Mouse (Mus musculus) Patski (cell line): ENCODE results near the gene Sult2b1. TPM values are rescaled to one million over a fixed set of nuclear protein-coding genes. Genes with fewer than 3 reads are reported as not detected.
A peak's percentile ranks its signal among the peaks of the same experiment; 100 is the strongest.

Source experiments
- ATAC-seq: fragments of 100-300 bp; one replicate; pipeline ENCODE4 v1.8.0; 2021
- CTCF ChIA-PET: fragments of 350-600 bp; sonication (Branson Sonifier 250); formaldehyde crosslinking; loops from one replicate; lab custom pipeline; 2022; ENCODE audit warnings: inconsistent platforms; lab: Charles Lee
- POLR2A ChIA-PET: fragments of 350-600 bp; sonication (Branson Sonifier 250); formaldehyde crosslinking; loops from one replicate; lab custom pipeline; 2022; ENCODE audit warnings: antibody characterized with exemption, inconsistent platforms; lab: Charles Lee
- DNase-seq: peaks from one replicate; pipeline ENCODE4 v3.0.0-alpha.2; 2011; ENCODE audit warnings: low read depth, low spot score
- H3K27me3 ChIP-seq: fragments of 371-371 bp; one replicate; pipeline ENCODE4 v1.5.1; 2021
- CTCF ChIP-seq: fragments of 100-300 bp; IDR thresholded peaks from one replicate; pipeline ENCODE4 v1.5.1; 2021
- in situ Hi-C: fragments of 300-500 bp; cut with MboI; formaldehyde crosslinking; loops from 3 replicates; pipeline ENCODE4 v1.11.1; 2018; ENCODE audit warnings: low pct_unique_long_range_greater_than_20kb, mixed read lengths
- polyA plus RNA-seq: library from polyadenylated mRNA; unstranded; gene quantifications from one replicate; pipeline ENCODE4 v1.2.3, GENCODE M21; 2021

Gene Sult2b1
- polyA plus RNA-seq, 1 experiment from 2014 or later, result 1.4 TPM

DNA sequence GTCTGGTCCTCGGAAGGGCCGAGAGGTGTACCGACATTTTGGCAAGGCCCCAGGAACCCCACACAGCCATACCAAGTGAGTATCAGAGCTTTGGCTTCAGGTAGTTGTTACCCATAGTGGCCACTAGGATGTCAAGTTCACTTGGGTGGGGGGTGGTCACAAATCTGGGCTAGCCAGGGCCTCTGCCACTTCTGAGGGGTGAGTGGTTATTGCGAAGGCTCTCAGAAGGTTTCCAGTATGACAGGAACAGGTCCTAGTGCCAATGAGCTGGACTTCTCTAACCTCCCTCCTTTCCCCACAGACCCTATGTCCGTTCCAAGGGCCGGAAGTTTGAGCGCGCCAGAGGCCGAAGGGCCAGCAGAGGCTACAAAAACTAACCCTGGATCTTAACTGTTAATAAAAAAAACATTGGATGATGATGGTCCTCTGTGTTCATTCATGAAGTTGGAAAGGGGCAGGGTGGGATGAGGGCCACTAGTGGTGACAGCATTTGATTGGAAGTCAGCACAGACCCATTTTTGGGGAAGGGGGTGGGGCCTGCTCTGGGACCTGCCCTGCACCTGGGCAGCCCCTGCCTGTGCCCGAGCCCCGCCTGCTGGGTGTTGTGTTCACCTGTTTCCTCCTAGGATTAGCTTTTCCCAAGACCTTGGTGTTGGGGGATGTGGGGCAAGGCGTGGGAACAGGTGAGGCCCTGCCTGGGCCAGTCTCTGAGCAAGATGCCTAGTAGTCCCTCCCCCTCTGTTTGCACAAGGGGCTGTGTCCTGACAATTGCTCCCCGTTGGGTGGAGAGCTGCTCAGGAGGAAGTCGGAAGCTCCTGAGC, 63.8 kb downstream of the Sult2b1 start, which contains the start of gene Fam83e:
TSS of gene Fam83e (plus strand) at position 800 of the 821 bp plus-strand sequence.
- ATAC-seq, result no peak
- no peak for TF ChIP-seq CTCF
- in situ Hi-C loops, result loop anchor here (25.0 kb wide), 1 partner anchor 858 kb away; the partner anchor contains the start of genes Pnkp and Ptov1
- ChIA-PET POLR2A (interaction anchor here (4.4 kb wide), 1 partner anchor 12 kb away, joined by 28 read pairs; no protein-coding TSS in a partner anchor), CTCF (interaction anchor here (0.9 to 1.4 kb wide), 2 partner anchors 10 to 19 kb away, joined by 3 to 4 read pairs; no protein-coding TSS in a partner anchor)
- H3K27me3 ChIP-seq, result no peaks in the 10 kb centered on the region
- DNase-seq, result no peak

- ChIA-PET POLR2A (interaction anchor here (0.6 to 4.4 kb wide), 2 partner anchors 12 to 734 kb away, joined by 5 to 28 read pairs; partner anchors contain the start of gene Prmt1), CTCF (interaction anchor here (0.9 to 1.4 kb wide), 2 partner anchors 11 to 19 kb away, joined by 3 to 4 read pairs; no protein-coding TSS in a partner anchor)
- in situ Hi-C loops, result loop anchor here (25.0 kb wide), 1 partner anchor 858 kb away; the partner anchor contains the start of genes Pnkp and Ptov1
- H3K27me3 ChIP-seq, result no peaks in the 10 kb centered on the region
- ATAC-seq (no peak), DNase-seq (no peak)
- TF ChIP-seq CTCF, result no peak
These were observed 64.6 kb downstream of the Sult2b1 start for GRCm38 (mm10) chr7:45719738-45720412.

DNA sequence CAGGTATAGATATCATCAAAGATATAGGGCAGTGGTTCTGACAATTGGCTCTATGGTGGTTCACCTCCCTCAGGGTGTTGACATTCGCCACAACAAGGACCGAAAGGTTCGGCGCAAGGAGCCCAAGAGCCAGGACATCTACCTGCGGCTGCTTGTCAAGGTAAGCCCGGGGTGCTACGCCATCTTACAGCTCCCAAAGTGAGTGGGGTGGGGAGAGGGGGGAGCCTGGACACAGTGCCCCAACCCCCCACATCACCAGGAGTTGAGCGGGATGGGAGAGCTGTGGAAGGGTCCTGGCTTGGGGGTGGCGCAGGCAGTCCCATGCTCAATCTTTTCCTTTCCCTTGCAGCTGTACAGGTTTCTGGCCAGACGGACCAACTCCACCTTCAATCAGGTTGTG, 65.3 kb downstream of the Sult2b1 start:
- ATAC-seq (no peak), DNase-seq (no peak)
- CTCF ChIA-PET, result interaction anchor here (1.0 to 2.0 kb wide), 3 partner anchors 11 to 82 kb away, joined by 3 to 8 read pairs (median 4); no protein-coding TSS in a partner anchor
- H3K27me3 ChIP-seq, result no peaks in the 10 kb centered on the region
- POLR2A ChIA-PET, result interaction anchor here (1.1 to 4.4 kb wide), 4 partner anchors 11 to 25 kb away, joined by 3 to 28 read pairs (median 3); partner anchors contain the start of gene Sec1
- no peak for TF ChIP-seq CTCF
- in situ Hi-C loops, result loop anchor here (25.0 kb wide), 1 partner anchor 857 kb away; the partner anchor contains the start of genes Pnkp and Ptov1

GRCm38 (mm10) chr7:45718331-45718730, 66.1 kb downstream of the Sult2b1 start:
- CTCF ChIA-PET, result interaction anchor here (1.0 to 2.1 kb wide), 6 partner anchors 10 to 215 kb away, joined by 3 to 8 read pairs (median 4); partner anchors contain the start of gene Dbp
- no peak for DNase-seq
- no peak for ATAC-seq

GRCm38 (mm10) chr7:45717918-45718297, 66.6 kb downstream of the Sult2b1 start, which contains the start of gene Sphk2:
Sphk2 (minus strand) TSS chr7:45718002.
- TF ChIP-seq CTCF, result no peak
- ChIA-PET CTCF (interaction anchor here (1.0 to 2.1 kb wide), 6 partner anchors 13 to 216 kb away, joined by 3 to 8 read pairs (median 4); partner anchors contain the start of gene Dbp), POLR2A (interaction anchor here (1.1 to 4.4 kb wide), 6 partner anchors 9 to 179 kb away, joined by 3 to 28 read pairs (median 3); partner anchors contain the start of genes Sec1, Syngr4 and Tmem143)
- ATAC-seq (peak; percentile 34), DNase-seq (no peak)
- in situ Hi-C loops, result loop anchor here (25.0 kb wide), 1 partner anchor 856 kb away; the partner anchor contains the start of genes Pnkp and Ptov1
- no peaks in the 10 kb centered on the region for H3K27me3 ChIP-seq

More at GRCm38 (mm10) chr7:45718331-45718730, 66.1 kb downstream of the Sult2b1 start:
- no peaks in the 10 kb centered on the region for H3K27me3 ChIP-seq
- TF ChIP-seq CTCF, result no peak
- POLR2A ChIA-PET, result interaction anchor here (1.1 to 4.4 kb wide), 6 partner anchors 9 to 179 kb away, joined by 3 to 28 read pairs (median 3); partner anchors contain the start of genes Sec1, Syngr4 and Tmem143
- in situ Hi-C loops, result loop anchor here (25.0 kb wide), 1 partner anchor 856 kb away; the partner anchor contains the start of genes Pnkp and Ptov1

DNA sequence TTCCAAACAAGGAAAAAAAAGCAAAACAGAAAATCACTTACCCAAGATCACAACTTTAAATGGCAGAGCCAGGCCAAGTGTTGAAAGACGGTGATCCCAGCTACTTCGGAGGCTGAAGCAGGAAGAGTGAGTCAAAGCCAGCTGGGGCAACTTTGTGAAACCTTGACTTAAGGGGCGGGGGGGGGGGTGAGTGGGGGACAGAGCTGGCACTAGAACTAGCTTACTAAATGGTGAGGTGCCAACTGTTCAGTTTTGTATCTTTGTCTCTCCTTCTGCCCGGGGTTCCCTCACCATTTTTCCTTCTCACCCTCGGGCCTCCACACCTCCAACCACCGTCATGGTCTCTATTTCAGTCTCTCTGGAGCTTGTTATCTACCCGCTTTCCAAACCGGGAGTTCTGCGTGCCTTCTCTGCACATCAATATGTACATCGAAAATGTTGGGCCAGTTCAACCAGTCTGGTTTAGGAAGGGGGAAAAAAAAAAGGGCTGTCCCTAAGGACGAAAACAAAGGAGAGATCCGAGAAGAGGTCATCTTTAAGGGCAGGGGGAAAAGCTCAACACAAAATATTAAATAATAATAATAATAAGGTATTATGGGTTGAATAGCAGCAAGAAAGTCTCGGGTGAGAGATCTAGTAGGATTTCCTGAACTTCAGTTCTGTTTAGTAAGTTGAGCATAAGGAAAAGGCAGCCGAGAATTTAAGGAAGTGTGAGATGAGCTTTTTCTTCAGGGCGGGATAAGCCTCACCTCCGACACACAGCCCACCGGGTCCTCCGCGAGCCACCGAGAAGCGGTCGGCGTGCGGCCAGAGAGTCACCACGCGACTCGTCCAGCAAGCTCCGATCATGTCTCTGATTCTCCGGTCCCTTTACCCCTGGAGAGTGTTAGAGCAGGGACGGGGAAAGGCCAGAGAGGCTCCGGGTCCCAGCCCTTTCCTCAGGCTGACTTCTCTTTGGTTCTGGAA, 67.2 kb downstream of the Sult2b1 start:
- no peak for DNase-seq
- POLR2A ChIA-PET, result interaction anchor here (0.6 to 4.4 kb wide), 5 partner anchors 9 to 180 kb away, joined by 3 to 28 read pairs (median 3); partner anchors contain the start of genes Syngr4 and Tmem143
- ATAC-seq, result no peak
- CTCF ChIA-PET, result interaction anchor here (1.0 to 2.1 kb wide), 7 partner anchors 9 to 216 kb away, joined by 3 to 8 read pairs (median 4); partner anchors contain the start of gene Dbp
- no peaks in the 10 kb centered on the region for H3K27me3 ChIP-seq
- TF ChIP-seq CTCF, result no peak
- in situ Hi-C loops, result loop anchor here (25.0 kb wide), 1 partner anchor 855 kb away; the partner anchor contains the start of genes Pnkp and Ptov1

GRCm38 (mm10) chr7:45716460-45716857, 68.0 kb downstream of the Sult2b1 start:
- in situ Hi-C loops, result loop anchor here (25.0 kb wide), 1 partner anchor 854 kb away; the partner anchor contains the start of genes Pnkp and Ptov1
- H3K27me3 ChIP-seq, result no peaks in the 10 kb centered on the region
- no peak for TF ChIP-seq CTCF
- ATAC-seq (no peak), DNase-seq (no peak)
- ChIA-PET POLR2A (interaction anchor here (1.9 to 4.4 kb wide), 2 partner anchors 8 to 10 kb away, joined by 7 to 28 read pairs; no protein-coding TSS in a partner anchor), CTCF (interaction anchor here (1.1 to 2.1 kb wide), 3 partner anchors 8 to 66 kb away, joined by 3 to 6 read pairs (median 3); partner anchors contain the start of gene Dbp)
